Comparison of ENCODE assay signal across 8 mouse cellular contexts in genomic region chr10:39540012-39540647, GRCm38 (mm10).
DNase-seq lines count a peak whose midpoint lies in the region; ATAC-seq and TF ChIP-seq lines count a peak whose summit lies in the region.
"Had no signal": no experiment of that assay in that cellular context is flagged by ENCODE, and none has a peak within 500 bp of the region (broad histone marks: within the 10 kb centered on the region; RNA-seq: fewer than 3 reads in every experiment).

No protein-coding gene starts in this region.

- 70% methylated on average over 9 of the region's 9 CpGs for WGBS in neural tube, embryonic 11.5 days
- WGBS in forebrain, postnatal 0 days: 42% methylated on average over 9 of the region's 9 CpGs

- peaks cover 32% of the 10 kb centered on the region for H3K4me1 ChIP-seq in neural tube, embryonic 11.5 days (ENCODE audit: control insufficient read depth, insufficient read depth, low read length)
- H3K4me1 ChIP-seq in forebrain, postnatal 0 days (ENCODE audit: insufficient read depth): peaks cover 30% of the 10 kb centered on the region

- TF ChIP-seq CTCF in forebrain, postnatal 0 days (IDR thresholded peaks at IDR 0.05; ENCODE audit: low read depth): no peak

- H3K9ac ChIP-seq in neural tube, embryonic 11.5 days (ENCODE audit: low read length): peak overlapping the region; percentile 24; the same call in 1 of the 2 replicates
- H3K9ac ChIP-seq in forebrain, postnatal 0 days: no peak overlapping the region
- H3K9ac ChIP-seq: heart, embryonic 15.5 days had no signal

- no peak for DNase-seq in neural tube, embryonic 11.5 days (ENCODE audit: low spot score)
- no peak for DNase-seq in neural tube, embryonic 10.5 days (ENCODE audit: extremely low spot score, low spot score)
- DNase-seq in forebrain, postnatal 0 days: no peak
- DNase-seq in left cerebral cortex, postnatal 10 days (ENCODE audit: extremely low spot score in 1 of 2, low spot score in 2 of 2): no peak
- DNase-seq in right cerebral cortex, postnatal 25 days: no peak

- no peaks in the 10 kb centered on the region for H3K36me3 ChIP-seq in neural tube, embryonic 11.5 days (ENCODE audit: control insufficient read depth, insufficient read depth, low read length)
- H3K36me3 ChIP-seq in forebrain, postnatal 0 days (ENCODE audit: insufficient read depth): peaks cover 31% of the 10 kb centered on the region
- H3K36me3 ChIP-seq: heart, embryonic 15.5 days had no signal

- no peak for ATAC-seq in neural tube, embryonic 11.5 days (ENCODE audit: insufficient read depth, low FRiP score, low TSS enrichment)
- ATAC-seq in forebrain, postnatal 0 days: no peak
- 0 out of 2 replicates have a peak, but pooled peaks have one; percentile 50 for ATAC-seq in megakaryocyte-erythroid progenitor cell, adult 5-6 weeks (replicated peaks; ENCODE audit: low FRiP score, low TSS enrichment, poor library complexity, severe bottlenecking)
- no peak for ATAC-seq in cerebellum, adult (ENCODE audit: insufficient number of reproducible peaks, low FRiP score, low TSS enrichment)

- intact Hi-C loops in left cerebral cortex, postnatal 10 days (cut with DNase I): no loop called here

- no peak overlapping the region for H3K4me2 ChIP-seq in neural tube, embryonic 11.5 days (ENCODE audit: low read depth)
- no peak overlapping the region for H3K4me2 ChIP-seq in forebrain, postnatal 0 days (ENCODE audit: low read depth)
- H3K4me2 ChIP-seq: heart, embryonic 15.5 days had no signal

- peak overlapping the region; percentile 96 for H3K27ac ChIP-seq in neural tube, embryonic 11.5 days (ENCODE audit: low read depth, low read length)
- peak overlapping the region; percentile 71 for H3K27ac ChIP-seq in forebrain, postnatal 0 days (ENCODE audit: low read depth, low read length)

- H3K27me3 ChIP-seq in neural tube, embryonic 11.5 days (ENCODE audit: control insufficient read depth, insufficient read depth, low read length): no peaks in the 10 kb centered on the region
- no peaks in the 10 kb centered on the region for H3K27me3 ChIP-seq in forebrain, postnatal 0 days (ENCODE audit: insufficient read depth, low read length)
- H3K27me3 ChIP-seq: heart, embryonic 15.5 days had no signal

- no peak overlapping the region for H3K4me3 ChIP-seq in neural tube, embryonic 11.5 days (ENCODE audit: low read depth, low read length)
- H3K4me3 ChIP-seq in forebrain, postnatal 0 days (ENCODE audit: low read depth, low read length): no peak overlapping the region
- H3K4me3 ChIP-seq: heart, embryonic 15.5 days had no signal

- H3K9me3 ChIP-seq in neural tube, embryonic 11.5 days (ENCODE audit: control insufficient read depth, low read length): no peaks in the 10 kb centered on the region
- H3K9me3 ChIP-seq in forebrain, postnatal 0 days (ENCODE audit: low read length): no peaks in the 10 kb centered on the region
- H3K9me3 ChIP-seq: heart, embryonic 15.5 days had no signal
